Mouse (Mus musculus) right cerebral cortex, postnatal 4 days (tissue): ENCODE data around the gene Slc10a4.

ENCODE experiments used
- DNase-seq: peaks from one replicate; pipeline ENCODE4 v3.0.0-alpha.2; 2022

Slc10a4 gene

DNA sequence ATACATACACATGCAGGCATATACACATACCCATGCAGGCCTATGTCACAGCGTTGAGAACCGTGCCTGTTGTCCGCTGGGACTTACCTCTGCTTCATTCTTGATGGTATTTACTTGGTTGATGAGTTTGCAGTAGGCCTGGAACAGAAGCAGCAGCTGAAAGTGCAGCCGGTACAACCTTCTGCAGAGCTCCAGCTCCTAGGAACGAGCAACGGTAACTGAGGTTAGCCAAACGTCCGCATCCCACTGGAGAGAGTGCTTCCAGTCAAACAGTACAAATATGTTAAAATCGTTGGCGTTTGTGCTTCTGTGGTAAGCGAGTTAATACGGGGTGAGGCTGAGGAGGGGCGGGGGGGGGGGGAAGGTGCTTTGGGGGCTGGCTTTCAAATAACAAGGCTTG, 17.1 kb downstream of the Slc10a4 start:
- DNase-seq, result no peak

DNA sequence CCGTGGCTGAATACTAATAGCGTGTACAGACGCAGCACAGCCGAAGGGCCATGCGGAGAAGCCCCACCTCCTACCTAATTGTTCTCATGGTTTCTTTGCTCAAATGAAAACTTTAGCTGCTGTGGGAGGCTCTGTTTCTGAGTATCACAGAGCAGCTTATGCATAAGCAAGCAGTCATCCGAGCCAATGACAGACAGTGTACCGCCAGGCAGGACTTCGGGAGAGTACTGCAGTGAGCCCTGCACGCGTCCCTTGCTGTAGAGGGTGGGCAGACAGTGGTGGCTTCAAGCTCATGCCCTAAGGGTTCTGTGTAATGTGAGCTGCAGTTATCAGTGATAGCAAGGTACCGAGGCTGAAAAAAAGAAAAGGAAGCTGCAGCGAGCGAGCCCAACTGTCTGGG, 22.0 kb downstream of the Slc10a4 start:
- DNase-seq, result no peak

DNA sequence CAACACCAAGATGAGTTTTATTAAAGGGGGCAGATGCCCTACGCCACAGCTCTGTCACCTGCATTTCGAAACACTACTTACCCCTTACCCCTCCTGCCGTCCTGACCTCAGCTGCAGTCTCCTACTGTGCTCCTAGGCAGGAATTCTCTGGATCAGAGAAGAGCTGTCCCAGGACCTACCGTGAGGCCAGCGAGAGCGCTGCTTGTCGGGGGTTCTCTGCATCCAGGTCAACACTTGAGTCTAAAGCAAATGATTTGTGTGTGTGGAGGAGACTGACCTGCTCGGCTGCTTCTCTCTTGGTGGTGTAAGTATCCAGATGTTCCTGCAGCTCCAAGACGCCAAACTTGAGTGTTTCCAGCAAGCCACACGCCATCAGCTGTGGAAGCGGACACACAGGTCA, 25.8 kb downstream of the Slc10a4 start:
- DNase-seq, result no peak

GRCm38 (mm10) chr5:73044055-73044454, 37.4 kb downstream of the Slc10a4 start:
- no peak for DNase-seq

- DNase-seq, result no peak
Observed at GRCm38 (mm10) chr5:73047651-73048245, 41.1 kb downstream of the Slc10a4 start.

- no peak for DNase-seq
Observed at GRCm38 (mm10) chr5:73053933-73054332, 47.2 kb downstream of the Slc10a4 start.

DNA sequence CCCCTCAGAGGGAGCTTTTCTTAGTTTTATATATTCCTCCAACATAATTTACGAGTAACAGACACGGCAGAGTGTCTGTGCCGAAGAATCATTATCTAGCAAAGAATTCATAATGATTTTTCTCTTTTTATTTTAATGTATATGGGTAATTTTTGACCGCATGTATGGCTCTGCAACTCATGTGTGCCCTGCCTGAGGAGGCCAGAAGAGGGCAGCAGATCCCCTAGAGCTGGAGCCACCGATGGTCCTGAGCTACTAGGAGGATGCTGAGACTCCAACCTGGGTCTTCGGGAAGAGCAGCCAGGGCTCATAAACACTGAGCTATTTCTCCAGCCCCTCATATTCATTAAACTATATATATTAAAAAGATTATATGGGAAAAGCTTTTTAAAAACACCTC, 49.8 kb downstream of the Slc10a4 start:
- DNase-seq, result no peak

DNA sequence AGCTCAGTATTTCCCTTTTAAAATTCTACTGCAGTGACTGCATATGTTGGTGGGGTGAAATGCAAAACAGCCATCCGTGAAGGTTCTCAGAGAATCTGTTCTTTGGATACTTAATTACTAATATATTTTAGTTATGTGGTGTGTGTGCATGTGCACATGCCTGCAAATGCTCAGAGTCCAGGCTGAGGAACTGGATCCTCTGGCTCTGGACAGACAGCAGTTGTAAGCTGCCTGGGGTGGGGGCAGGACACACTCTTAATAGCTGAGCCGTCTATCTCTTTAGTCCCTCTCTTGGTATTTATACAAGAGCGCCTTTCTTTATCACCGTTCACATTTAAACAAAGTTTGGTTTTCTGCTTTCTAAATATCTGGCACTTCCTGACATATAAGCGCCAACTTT, 50.3 kb downstream of the Slc10a4 start:
- no peak for DNase-seq

DNA sequence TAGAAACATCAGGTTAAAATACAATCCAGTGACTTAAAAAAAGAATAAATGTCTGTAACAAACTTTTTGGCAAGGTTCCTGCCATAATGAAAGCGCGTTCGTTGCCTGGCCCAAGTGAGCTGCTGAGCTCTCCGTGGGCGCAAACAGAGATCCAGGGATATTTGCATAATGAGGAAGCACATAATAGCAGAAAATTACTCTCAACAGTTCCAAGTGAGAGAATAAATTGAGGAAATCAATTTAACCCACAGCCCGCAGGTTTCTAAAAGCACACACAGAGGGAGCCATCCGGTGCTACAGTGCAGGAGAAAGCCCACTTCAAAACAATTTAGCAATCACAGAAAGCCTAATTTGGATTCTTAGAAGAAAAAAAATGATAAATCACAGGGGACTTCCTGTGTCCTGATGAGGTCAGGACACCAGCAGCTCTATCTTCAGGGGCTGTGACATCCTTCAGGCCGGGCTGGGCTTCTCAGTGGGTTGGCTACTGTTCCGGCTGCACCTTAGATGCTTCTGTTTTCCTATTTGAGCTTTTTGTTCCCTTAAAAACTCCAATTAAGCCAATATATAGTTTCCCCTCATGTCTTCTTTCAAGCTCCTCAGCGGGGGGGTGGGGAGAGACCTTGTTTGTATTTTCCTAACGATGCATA, 54.9 kb downstream of the Slc10a4 start:
- no peak for DNase-seq
